Mouse (Mus musculus) forebrain, embryonic 13.5 days (tissue): Measurements from ENCODE around the gene Hc. TPM values are rescaled to one million over a fixed set of nuclear protein-coding genes. Genes with fewer than 3 reads are reported as not detected.

ENCODE experiments used
- ATAC-seq: fragments of 200-750 bp; cut with Nextera tagmentation; 2 replicates; pipeline ENCODE4 v1.8.0; 2017
- H3K27ac ChIP-seq: fragments of 300-500 bp; sonication (generic); 2 replicates; pipeline ENCODE4 v1.5.1; 2015; ENCODE audit warnings: inconsistent platforms, mild to moderate bottlenecking, moderate library complexity
- H3K27me3 ChIP-seq: fragments of 300-500 bp; sonication (generic); 2 replicates; pipeline ENCODE4 v1.6.1; 2015; ENCODE audit warnings: mild to moderate bottlenecking, inconsistent platforms
- H3K36me3 ChIP-seq: fragments of 300-500 bp; sonication (generic); 2 replicates; pipeline ENCODE4 v1.6.1; 2015; ENCODE audit warnings: mild to moderate bottlenecking, inconsistent platforms; ENCODE audit not compliant: poor library complexity, severe bottlenecking
- H3K4me1 ChIP-seq: fragments of 300-500 bp; sonication (generic); 2 replicates; pipeline ENCODE4 v1.6.1; 2015; ENCODE audit warnings: inconsistent platforms
- H3K4me2 ChIP-seq: fragments of 300-500 bp; sonication (generic); 2 replicates; pipeline ENCODE4 v1.6.1; 2015; ENCODE audit warnings: inconsistent platforms, mild to moderate bottlenecking, moderate library complexity
- H3K4me3 ChIP-seq: fragments of 300-500 bp; sonication (generic); 2 replicates; pipeline ENCODE4 v1.5.1; 2015; ENCODE audit warnings: mild to moderate bottlenecking, inconsistent platforms
- H3K9ac ChIP-seq: fragments of 300-500 bp; sonication (generic); 2 replicates; pipeline ENCODE4 v1.6.1; 2015; ENCODE audit warnings: mild to moderate bottlenecking, inconsistent platforms
- H3K9me3 ChIP-seq: fragments of 300-500 bp; sonication (generic); replicated peaks from 2 replicates; pipeline ENCODE4 v1.6.1; 2016; ENCODE audit warnings: inconsistent platforms
- WGBS: fragments of 180-500 bp; shearing (Covaris S2); methylation state at CpG from one replicate; pipeline ENCODE4 v1.1.7; 2015; 5-methylcytosine and 5-hydroxymethylcytosine counted together
- polyA plus RNA-seq: library from polyadenylated mRNA; unstranded; fragments of >200 nt; fragmentation: Nextera tagmentation; extraction: Ambion mirVana; gene quantifications from 2 replicates; pipeline ENCODE4 v1.2.1, GENCODE M21; 2015

The Hc gene
- polyA plus RNA-seq, 1 experiment from 2014 or later = 0.36 TPM

DNA sequence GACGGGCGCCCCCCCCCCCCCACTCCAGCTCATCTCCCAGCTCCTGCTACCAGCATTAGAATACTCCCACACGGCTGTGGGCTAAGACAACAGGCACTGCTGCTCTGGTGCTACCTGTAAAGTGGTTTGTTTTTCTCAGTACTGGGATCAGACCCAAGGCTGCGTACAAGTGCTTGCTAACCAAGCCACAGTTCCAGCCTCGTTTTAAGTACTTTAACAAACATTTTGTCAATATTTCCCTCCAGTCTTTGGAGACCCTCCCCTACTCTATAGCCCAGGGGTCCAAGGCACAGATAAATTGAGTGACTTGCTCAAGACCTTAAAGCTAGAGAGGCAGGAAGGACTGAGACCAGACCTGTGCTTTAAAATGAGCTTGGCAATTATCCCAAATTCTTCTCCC is 100.8 kb downstream of the Hc start:
- Histone ChIP-seq H3K27ac (no peak overlapping the region), H3K36me3 (no peaks in the 10 kb centered on the region), H3K9ac (no peak overlapping the region), H3K27me3 (peaks cover 8% of the 10 kb centered on the region; the same call in 1 of the 2 replicates), H3K4me3 (no peak overlapping the region), H3K9me3 (no peaks in the 10 kb centered on the region), H3K4me1 (0 out of 2 replicates have a peak, but pooled peaks cover 2% of the 10 kb centered on the region), H3K4me2 (no peak overlapping the region)
- no peak for ATAC-seq
- 85% methylated on average over 5 of the region's 5 CpGs for WGBS

DNA sequence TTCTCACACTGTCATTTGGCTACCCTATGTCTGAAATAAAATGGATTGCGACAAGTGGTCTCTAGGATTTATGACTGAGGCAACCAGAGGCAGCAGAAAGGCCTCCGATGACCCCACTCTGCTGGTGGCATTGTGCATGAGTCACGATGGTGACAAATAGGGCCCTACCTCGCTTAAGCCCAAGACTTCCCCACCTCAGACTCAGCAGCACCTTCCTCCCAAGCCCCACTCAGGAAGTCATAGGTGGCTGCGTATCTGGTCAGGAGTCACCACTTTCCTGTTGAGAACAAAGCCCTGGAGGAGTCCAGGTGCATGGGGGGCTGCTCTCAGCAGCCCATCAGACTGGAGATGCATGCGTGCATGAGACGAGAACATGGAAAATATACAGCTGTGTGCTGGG is 102.7 kb downstream of the Hc start:
- Histone ChIP-seq H3K27ac (no peak overlapping the region), H3K36me3 (no peaks in the 10 kb centered on the region), H3K4me1 (no peaks in the 10 kb centered on the region), H3K27me3 (peaks cover 8% of the 10 kb centered on the region; the same call in 1 of the 2 replicates), H3K4me3 (no peak overlapping the region), H3K9ac (no peak overlapping the region), H3K4me2 (no peak overlapping the region), H3K9me3 (no peaks in the 10 kb centered on the region)
- no peak for ATAC-seq
- WGBS = 92% methylated on average over 7 of the region's 7 CpGs

DNA sequence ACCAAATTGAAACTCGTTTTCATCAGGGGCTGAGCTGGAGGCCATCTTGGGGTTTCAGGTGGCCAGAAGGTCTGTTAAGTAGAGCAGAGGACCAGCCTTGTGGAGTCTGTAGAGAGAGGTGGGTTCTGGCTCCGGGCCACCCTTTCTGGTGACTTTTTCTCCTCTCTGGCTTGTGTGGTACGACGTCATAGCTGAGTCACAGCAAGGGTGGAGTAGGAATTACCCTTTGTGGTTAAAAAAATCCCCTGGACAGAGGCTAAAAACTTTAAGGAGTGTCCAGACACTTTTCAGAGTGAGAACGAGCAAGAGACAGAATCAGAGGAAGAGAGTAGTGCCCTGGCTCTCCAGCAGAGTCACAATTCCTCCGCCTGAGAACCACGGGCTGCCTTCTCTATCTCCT is 103.2 kb downstream of the Hc start:
- Histone ChIP-seq H3K36me3 (no peaks in the 10 kb centered on the region), H3K9ac (no peak overlapping the region), H3K4me1 (no peaks in the 10 kb centered on the region), H3K4me2 (no peak overlapping the region), H3K9me3 (no peaks in the 10 kb centered on the region), H3K27me3 (peaks cover 8% of the 10 kb centered on the region; the same call in 1 of the 2 replicates), H3K4me3 (no peak overlapping the region), H3K27ac (no peak overlapping the region)
- WGBS = 76% methylated on average over 7 of the region's 7 CpGs
- ATAC-seq = no peak

DNA sequence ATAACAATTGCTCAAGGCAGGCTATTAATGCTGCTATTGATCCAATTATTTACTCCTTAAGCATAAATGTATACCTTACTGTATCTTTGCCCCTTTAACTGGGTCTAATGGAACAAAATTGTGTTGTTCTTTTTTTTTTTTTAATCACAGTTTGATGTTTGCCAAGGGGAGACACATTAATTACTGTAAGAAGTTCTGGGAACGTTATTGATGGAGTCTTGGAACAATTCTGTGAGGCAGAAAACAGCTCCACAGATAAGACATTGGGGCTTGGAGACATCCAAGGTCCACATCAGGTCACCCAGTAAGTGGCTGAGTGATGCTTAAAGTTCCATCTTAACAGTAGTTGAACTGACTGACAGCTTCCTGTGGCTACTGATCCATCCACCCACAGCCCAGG is 103.8 kb downstream of the Hc start:
- Histone ChIP-seq H3K4me3 (no peak overlapping the region), H3K4me1 (no peaks in the 10 kb centered on the region), H3K27ac (no peak overlapping the region), H3K9ac (no peak overlapping the region), H3K9me3 (no peaks in the 10 kb centered on the region), H3K36me3 (no peaks in the 10 kb centered on the region), H3K4me2 (no peak overlapping the region), H3K27me3 (peaks cover 8% of the 10 kb centered on the region; the same call in 1 of the 2 replicates)
- 70% methylated on average over 1 of the region's 1 CpGs for WGBS
- ATAC-seq = no peak

DNA sequence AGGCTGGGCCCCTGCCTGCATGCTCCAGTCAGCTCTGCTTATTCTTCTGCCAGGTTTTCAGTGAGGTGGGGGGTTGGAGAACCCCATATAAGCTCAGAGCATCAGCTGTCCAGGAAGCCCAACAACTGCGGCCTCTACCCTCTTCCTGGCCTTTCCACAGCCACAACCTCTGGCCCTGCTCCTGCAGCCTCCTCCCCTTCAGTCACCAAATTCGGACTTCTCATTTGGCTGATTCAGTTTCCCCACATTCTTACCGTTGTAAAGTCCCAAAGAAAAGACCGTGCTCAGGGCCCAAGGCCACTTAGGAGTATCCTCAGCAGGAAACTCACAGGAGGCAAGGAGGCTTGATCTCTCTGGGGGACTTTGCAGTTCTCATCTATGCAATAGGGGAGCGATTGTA is 104.3 kb downstream of the Hc start:
- Histone ChIP-seq H3K36me3 (no peaks in the 10 kb centered on the region), H3K4me1 (no peaks in the 10 kb centered on the region), H3K9me3 (no peaks in the 10 kb centered on the region), H3K4me2 (no peak overlapping the region), H3K9ac (no peak overlapping the region), H3K27ac (no peak overlapping the region), H3K27me3 (peaks cover 8% of the 10 kb centered on the region; the same call in 1 of the 2 replicates), H3K4me3 (no peak overlapping the region)
- WGBS = 61% methylated on average over 5 of the region's 5 CpGs
- ATAC-seq = no peak

DNA sequence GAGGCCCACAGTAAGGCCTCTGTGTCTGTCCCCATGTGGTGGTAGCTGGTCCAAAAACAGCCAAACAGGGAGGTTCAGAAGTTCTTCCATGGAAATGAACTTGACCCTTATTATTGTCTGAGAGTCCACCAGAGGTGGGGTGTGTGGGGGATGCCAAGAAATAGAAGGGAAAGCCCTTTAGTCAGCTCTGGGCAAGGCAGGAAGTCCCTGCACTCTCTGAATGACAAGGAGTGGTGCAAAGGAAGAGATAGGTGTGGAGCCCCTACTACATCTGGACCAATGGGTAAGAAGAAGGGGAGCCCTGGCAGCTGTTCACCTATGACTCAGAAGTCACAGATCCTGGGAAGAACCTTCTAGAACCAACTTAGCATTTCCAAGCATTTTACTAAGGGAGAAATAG is 106.9 kb downstream of the Hc start:
- Histone ChIP-seq H3K36me3 (no peaks in the 10 kb centered on the region), H3K9me3 (peaks cover 2% of the 10 kb centered on the region; the same call in 1 of the 2 replicates), H3K9ac (no peak overlapping the region), H3K27ac (no peak overlapping the region), H3K4me1 (no peaks in the 10 kb centered on the region), H3K4me3 (no peak overlapping the region), H3K4me2 (no peak overlapping the region), H3K27me3 (no peaks in the 10 kb centered on the region)
- no peak for ATAC-seq

DNA sequence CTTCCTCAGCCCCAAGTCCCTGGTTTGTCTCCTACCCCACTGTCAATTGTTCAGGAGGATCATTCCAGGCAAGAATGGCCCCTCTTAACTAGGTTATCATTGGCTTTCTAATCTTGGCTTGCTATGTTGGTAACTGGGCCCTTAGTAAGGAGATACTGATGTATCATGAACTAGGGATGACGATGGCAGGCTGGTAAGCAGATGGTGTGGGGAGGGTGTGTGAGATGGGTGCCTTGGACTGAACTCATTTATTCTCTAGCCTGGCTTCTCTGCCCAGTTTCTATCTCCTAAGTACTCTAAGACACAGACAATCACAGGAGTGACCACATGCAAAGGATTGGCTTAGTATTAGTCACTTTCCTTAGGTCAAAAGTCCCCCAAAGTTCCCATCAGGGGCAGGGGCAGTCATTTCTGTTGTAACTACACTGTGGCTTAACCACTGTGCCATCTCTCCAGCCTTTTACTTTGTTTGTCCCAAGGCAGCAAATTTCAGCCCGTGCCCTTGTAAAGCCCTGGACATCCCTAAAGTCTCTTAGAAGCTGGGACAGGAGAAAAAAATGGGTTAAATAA is 107.6 kb downstream of the Hc start:
- Histone ChIP-seq H3K4me1 (no peaks in the 10 kb centered on the region), H3K4me2 (no peak overlapping the region), H3K4me3 (no peak overlapping the region), H3K9me3 (peaks cover 2% of the 10 kb centered on the region; the same call in 1 of the 2 replicates), H3K9ac (no peak overlapping the region), H3K27me3 (no peaks in the 10 kb centered on the region), H3K27ac (no peak overlapping the region), H3K36me3 (no peaks in the 10 kb centered on the region)
- 88% methylated on average over 2 of the region's 2 CpGs for WGBS
- no peak for ATAC-seq

DNA sequence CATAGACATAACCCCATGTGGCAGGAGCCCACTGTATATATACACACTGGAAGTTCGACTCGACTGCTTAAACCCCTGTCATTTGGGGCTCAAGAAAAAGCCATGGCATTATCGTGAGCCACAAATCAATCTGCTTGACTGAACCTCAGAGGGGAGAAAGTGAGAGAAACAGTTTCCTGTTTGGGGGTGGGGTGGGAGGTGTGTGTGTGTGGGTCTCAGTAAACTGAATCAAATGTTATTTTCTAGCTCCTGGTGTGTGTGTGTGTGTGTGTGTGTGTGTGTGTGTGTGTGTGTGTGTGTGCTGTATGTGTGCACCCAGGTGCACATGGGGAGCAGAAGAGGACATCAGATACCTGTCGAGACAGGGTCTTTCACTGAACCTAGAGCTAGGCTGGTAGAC is 108.2 kb downstream of the Hc start:
- Histone ChIP-seq H3K9ac (no peak overlapping the region), H3K4me3 (no peak overlapping the region), H3K27ac (no peak overlapping the region), H3K4me2 (no peak overlapping the region), H3K4me1 (no peaks in the 10 kb centered on the region), H3K36me3 (no peaks in the 10 kb centered on the region), H3K27me3 (no peaks in the 10 kb centered on the region), H3K9me3 (peaks cover 2% of the 10 kb centered on the region; the same call in 1 of the 2 replicates)
- WGBS = 71% methylated on average over 4 of the region's 4 CpGs
- no peak for ATAC-seq

DNA sequence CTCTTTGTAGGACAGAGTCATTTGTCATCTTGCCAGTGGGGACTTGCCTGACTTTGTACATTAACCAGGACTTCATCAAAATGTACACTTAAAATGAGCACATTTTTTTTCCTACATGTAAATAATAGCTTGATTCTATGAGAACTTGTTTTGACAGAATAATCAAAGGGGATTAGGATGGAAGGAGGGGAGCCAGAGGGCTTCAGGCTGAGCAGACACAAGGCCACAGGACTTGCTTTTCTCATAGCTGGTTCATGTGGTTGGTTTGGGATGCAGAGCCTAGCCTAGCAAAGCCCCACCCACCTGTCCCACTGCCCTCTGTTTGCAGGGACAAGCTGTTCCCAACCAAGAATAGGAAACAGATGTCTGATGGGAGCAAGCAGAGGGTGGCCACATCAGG is 109.8 kb downstream of the Hc start:
- Histone ChIP-seq H3K27ac (no peak overlapping the region), H3K4me1 (no peaks in the 10 kb centered on the region), H3K4me2 (no peak overlapping the region), H3K36me3 (no peaks in the 10 kb centered on the region), H3K9me3 (peaks cover 2% of the 10 kb centered on the region; the same call in 1 of the 2 replicates), H3K9ac (no peak overlapping the region), H3K4me3 (no peak overlapping the region), H3K27me3 (no peaks in the 10 kb centered on the region)
- no peak for ATAC-seq

DNA sequence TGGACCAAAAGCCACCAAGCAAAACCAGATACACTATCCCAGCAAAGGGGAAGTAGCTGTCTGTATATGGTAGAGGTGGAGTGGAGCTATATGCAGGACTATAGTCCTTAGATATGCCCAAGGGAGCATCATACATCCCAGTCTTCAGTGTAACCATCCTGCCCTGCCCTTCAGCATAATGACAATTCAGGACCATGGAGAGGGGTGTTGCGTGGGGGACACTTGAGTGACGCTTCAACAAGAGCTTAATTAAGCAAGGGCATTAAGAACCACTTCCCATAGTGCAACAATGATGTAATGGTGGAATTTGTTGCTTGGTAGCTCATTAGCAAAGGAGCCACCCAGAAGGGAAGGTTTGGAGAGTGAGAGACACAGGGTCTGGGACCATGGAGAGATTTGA is 112.6 kb downstream of the Hc start:
- Histone ChIP-seq H3K4me3 (no peak overlapping the region), H3K36me3 (no peaks in the 10 kb centered on the region), H3K9ac (no peak overlapping the region), H3K4me2 (no peak overlapping the region), H3K27ac (no peak overlapping the region), H3K27me3 (no peaks in the 10 kb centered on the region), H3K4me1 (no peaks in the 10 kb centered on the region), H3K9me3 (peaks cover 2% of the 10 kb centered on the region; the same call in 1 of the 2 replicates)
- no peak for ATAC-seq
- 14% methylated on average over 2 of the region's 2 CpGs for WGBS

DNA sequence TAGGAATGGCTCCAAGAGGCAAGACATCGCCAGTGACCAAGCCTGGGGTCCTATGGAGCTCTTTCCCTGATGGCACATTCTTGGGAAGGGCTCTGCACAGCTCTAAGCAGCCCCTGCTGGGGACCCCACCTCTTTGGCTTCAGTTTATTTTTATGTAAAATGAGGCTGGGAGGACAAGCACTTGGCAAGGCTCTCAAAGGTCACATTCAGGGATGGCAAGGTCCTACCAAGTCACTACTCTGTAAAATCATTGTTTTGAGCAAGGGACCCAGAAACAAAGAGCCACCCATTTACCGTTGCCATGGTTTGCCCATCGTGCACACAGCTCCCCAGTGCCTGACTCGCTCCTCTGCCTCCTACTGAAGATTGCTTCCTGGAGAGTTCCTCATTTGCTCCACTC is 115.2 kb downstream of the Hc start:
- 65% methylated on average over 4 of the region's 4 CpGs for WGBS
- no peak overlapping the region for H3K27ac ChIP-seq
- no peaks in the 10 kb centered on the region for H3K36me3 ChIP-seq
- no peak overlapping the region for H3K9ac ChIP-seq
- H3K4me1 ChIP-seq = no peaks in the 10 kb centered on the region
- no peaks in the 10 kb centered on the region for H3K27me3 ChIP-seq
- no peak overlapping the region for H3K4me2 ChIP-seq
- H3K4me3 ChIP-seq = no peak overlapping the region
- ATAC-seq = no peak
- H3K9me3 ChIP-seq = peaks cover 2% of the 10 kb centered on the region; the same call in 1 of the 2 replicates

DNA sequence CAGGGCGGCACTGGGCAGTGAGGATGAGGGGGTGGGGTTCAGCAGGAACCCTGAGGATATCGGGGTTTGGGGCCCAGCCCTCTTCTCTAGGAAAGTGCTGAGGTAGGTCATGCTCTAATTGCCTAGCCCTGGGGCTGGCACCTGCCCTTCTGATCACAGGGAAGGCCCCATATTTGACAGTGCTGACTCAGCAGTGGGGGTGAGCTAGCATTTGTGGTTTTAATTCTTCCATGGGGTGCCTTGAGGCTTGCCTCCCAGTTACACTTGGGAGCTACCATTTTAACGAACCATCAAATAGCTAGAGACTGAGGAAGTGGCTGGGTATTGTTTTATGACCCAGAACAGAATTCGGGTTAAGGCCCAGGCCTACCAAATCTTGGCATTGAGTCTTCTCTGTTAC is 115.7 kb downstream of the Hc start:
- ATAC-seq = no peak
- no peaks in the 10 kb centered on the region for H3K27me3 ChIP-seq
- no peaks in the 10 kb centered on the region for H3K36me3 ChIP-seq
- 86% methylated on average over 4 of the region's 4 CpGs for WGBS
- no peaks in the 10 kb centered on the region for H3K4me1 ChIP-seq
- no peak overlapping the region for H3K4me3 ChIP-seq
- H3K27ac ChIP-seq = no peak overlapping the region
- H3K4me2 ChIP-seq = no peak overlapping the region
- H3K9ac ChIP-seq = no peak overlapping the region
- peaks cover 2% of the 10 kb centered on the region; the same call in 1 of the 2 replicates for H3K9me3 ChIP-seq

DNA sequence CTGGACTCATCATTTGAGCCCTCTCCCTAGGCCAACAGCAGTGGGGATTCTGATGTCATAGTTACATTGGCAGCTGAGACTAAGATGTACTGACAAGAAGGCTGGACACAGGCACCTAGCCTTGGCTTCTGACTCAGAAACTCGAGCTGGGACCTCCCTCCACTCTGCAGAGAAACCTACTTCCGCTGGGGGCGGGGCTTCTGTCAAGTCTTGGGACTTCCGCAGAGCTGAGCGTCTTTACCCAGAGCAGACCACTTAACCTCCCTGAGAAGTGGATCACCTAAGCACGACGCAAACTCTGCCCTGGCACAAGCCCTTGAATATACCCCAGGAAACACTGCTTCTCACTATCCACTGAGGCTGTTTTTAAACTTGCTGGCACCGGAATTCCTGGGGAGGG is 116.5 kb downstream of the Hc start:
- ATAC-seq = no peak

More for the DNA sequence above, 116.5 kb downstream of the Hc start:
- Histone ChIP-seq H3K36me3 (no peaks in the 10 kb centered on the region), H3K27me3 (no peaks in the 10 kb centered on the region), H3K4me1 (no peaks in the 10 kb centered on the region), H3K9me3 (no peaks in the 10 kb centered on the region), H3K27ac (no peak overlapping the region), H3K4me2 (no peak overlapping the region), H3K9ac (no peak overlapping the region), H3K4me3 (no peak overlapping the region)
- WGBS = 29% methylated on average over 8 of the region's 8 CpGs
